Mouse (Mus musculus) 3T3-L1 (cell line): ENCODE data around the gene Srrd.

ENCODE experiments used
- DNase-seq: peaks from one replicate; pipeline ENCODE4 v3.0.0-alpha.2; 2015; ENCODE audit warnings: low read depth, low spot score

Srrd gene

DNA sequence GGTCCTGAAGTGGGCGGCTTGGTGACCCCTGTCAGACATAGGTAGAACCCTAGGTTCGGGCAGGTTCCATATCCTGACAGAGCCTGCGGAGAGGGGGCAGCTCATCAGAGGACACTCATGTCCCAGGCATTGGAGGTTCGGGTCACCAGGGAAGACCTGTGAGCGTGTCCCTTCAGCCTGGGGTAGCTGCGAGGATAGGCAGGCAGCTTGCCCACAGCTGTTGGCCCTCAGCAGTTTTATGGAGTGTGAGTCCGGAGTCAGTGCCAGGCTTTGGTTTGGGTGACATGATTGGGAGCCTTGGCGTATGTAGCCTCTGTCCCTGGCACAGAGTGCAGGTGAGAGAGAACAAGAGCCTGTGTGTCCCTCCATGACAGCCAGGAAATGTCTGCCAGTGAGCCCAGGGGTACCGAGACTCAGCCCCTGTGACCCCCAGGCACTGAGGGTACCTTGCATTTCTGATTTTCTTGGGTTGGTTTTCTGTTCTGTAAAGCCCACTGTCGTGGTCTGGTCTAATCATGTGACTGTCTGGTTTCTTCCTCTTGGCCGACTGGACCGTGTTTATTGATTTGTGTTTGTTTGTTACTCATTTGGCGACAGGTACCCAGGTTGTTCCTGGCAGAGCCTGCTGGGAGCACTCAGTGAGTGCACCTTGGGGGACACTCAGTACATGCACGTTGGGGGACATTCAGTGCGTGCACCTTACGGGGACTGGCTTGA, 52.9 kb downstream of the Srrd start:
- no peak for DNase-seq

DNA sequence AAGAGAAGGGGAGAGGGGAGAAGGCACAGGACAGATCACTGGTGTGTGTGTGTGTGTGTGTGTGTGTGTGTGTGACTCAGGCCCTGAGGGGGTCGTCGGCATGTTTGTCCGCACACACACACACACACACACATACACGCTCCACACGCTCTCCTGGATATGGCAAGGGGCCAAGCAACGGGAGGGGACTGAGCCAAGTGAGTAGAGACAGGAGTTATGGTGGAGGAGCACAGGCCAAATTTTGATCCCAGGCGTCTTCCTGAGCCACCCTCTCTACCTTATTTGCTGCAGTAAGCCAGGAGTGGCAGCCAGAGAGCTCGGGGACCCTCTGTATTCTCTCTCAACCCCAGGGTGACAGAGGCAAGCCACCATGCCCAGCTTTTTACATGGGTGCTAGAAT, 53.6 kb downstream of the Srrd start:
- no peak for DNase-seq

DNA sequence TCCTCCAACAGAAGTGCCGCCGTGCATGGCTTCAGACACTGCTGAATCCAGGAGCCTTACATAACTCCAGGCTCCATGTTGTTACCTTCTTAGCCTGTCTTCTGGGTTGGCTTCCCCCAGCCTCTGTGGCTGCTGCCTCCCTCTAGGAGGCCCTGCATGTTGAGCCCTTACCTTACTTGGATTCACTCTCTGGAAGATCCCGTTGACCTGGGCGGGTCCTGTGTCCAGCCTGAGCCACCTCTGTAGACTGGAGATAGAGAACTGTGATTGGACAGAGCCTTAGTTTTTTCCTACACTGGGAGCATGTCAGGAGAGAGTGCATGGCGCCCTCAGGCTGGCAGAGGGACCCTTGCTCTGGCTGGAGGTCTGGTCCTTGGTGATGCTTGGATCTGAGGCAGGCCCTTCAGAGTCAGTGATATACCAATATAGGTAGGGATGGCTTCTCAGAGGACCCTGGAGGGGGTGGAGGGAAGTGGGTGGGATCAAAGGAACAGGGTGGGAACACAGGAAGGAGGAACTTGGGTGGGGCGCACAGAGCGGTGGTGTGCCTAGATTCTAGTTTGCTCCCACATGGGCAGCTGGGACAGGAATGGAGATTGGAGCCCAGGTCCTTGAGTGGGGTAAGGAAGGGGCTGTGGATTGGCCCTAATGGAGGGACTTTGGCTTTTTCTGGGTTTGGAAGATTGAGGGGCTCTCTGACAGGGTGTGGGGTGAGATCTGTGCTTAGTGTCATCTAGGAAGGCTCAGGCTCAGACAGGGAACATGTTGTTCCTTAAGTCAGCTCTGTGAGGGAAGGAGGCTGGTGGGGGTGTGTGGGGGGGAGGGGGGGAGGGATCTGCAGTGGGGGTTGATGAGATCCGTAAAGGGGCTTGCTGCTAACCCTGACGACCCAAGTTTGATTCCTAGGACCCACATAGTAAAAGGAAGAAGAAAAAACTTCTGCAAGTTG, 54.4 kb downstream of the Srrd start:
- DNase-seq: no peak

- DNase-seq: no peak
These were observed 55.2 kb downstream of the Srrd start for GRCm38 (mm10) chr5:112287652-112288051.
